Mouse (Mus musculus): ENCODE data around the gene Trmt44. TPM values are rescaled to one million over a fixed set of nuclear protein-coding genes. Genes with fewer than 3 reads are reported as not detected.
"Not testable (repeated sequence)": the region's sequence is repeated elsewhere in the genome, so short reads cannot be mapped to it uniquely, and the experiment has no call there.

Gene Trmt44
- total RNA-seq, 2 experiments from 2014 or later, result 6.3 to 11.2 TPM

DNA sequence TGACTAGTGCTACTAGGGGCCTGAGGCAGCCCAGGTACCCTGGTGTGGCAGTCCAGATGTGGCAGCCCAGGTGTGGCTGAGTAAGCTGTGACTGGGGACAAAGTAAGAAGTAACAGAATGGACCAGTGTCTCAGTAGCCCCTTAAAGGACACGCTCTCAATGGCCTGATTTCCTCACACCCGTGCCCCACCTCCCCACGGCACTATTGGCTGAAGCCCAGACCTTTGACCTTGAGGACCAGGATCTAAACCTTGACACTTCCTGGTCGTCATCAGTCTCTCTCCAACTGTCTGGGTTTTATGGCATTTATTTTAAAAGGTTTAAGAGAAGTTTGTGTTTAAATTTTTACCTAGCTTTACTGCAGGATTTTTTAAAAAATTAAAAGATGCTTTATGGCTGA is 18.0 kb upstream of the Trmt44 start:
- intact Hi-C loops (cut with DNase I), result no loop called here
- DNase-seq (ENCODE audit: low spot score in 2 of 2), result no peak

DNA sequence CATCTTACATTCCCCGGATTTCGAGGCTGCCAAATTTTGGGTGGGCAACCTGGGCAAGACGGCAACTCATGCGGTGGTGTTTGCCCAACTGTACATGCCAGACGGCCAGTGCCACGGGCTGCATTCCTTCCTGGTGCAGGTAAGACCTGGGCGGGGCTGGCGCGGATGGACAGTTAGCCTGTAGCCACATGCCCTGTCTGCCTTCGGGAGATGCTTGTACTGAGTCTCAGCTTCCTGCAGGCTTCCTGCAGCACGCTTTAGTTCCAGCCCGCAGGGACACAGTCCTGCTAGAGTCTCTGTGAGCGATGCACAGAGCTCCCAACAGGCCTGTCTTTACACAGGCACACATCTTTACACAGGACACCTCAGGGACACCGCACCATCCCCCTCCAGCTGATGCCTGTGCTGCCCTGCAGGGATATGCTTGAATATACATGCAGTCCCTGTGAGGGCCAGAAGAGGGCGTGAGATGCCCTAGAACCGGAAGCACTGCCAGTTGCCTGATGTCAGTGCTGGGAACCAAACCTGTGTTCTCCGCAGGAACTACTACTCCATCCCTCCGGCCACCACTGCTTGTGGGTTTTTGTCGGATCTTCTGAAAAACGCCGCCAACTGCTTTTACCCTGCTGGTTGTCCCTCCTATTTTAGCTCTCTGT is 17.3 kb upstream of the Trmt44 start:
- intact Hi-C loops (cut with DNase I), result no loop called here
- DNase-seq (ENCODE audit: low spot score in 2 of 2), result no peak

DNA sequence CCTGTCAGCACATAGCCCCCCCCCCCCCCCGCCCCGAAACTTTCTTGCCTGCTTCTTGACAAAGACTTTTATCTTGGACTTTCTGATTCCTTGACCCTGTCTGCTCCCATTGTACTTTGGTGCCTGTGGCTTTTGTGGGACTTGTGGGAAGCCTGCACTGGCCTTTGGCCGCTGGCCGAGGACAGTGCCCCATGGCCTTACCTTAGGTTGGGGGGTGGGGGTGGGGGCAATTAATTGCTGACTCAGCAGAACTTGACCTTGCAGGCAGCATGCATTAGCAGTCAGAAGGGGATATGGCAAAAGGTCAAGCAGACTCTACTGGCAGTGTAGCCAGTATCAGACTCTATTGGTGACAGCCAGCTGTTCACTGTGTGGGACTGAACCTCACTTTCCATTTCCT is 16.6 kb upstream of the Trmt44 start:
- intact Hi-C loops (cut with DNase I), result no loop called here
- no peak for DNase-seq (ENCODE audit: low spot score in 2 of 2)

DNA sequence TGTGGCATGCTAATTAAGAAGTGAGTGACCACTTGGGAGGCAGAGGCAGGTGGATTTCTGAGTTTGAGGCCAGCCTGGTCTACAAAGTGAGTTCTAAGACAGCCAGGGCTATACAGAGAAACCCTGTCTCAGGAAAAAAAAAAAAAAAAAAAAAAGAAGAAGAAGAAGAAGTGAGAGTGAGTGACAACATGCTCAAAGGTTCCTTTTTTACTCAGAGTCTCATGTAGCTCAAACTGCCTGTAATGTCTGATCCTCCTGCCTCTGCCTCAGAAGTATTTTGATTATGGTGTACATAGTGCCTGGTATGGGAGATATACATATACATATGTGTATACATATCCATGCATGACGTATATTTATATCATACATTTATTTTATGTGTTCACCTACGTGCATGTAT is 9.4 kb upstream of the Trmt44 start:
- DNase-seq (ENCODE audit: low spot score in 2 of 2); intact Hi-C loops (cut with DNase I): not testable (repeated sequence)

DNA sequence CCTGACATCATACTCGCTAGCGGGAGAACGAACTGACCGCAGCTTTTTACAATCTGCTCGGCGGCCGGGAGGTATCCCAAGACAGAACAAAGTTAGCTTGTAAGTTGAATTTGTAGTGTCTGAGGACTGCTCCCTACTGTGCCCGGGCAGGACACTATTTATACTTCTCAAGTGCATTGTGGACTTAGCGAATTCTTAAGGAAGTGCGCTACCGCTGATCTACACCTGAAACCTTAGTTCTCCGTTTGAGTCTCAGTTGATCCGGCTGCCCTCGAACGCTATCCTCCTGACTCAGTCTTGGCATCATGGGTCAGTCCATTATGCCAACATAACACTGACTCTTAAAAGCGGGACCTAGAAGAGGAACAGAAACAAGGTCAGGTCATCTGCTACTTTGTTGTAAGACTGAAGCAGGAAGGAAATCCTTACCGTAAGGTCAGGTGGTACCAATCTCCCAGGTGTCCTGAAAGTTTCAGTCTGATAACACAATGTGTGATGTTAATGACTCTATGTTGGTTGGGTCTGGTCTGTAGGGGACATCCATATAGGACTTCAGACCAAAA is 8.4 kb upstream of the Trmt44 start:
- no peak for DNase-seq (ENCODE audit: low spot score in 2 of 2)
- intact Hi-C loops (cut with DNase I), result loop anchor here (1.0 kb wide), 1 partner anchor 8 kb away; the partner anchor contains the start of gene Trmt44

DNA sequence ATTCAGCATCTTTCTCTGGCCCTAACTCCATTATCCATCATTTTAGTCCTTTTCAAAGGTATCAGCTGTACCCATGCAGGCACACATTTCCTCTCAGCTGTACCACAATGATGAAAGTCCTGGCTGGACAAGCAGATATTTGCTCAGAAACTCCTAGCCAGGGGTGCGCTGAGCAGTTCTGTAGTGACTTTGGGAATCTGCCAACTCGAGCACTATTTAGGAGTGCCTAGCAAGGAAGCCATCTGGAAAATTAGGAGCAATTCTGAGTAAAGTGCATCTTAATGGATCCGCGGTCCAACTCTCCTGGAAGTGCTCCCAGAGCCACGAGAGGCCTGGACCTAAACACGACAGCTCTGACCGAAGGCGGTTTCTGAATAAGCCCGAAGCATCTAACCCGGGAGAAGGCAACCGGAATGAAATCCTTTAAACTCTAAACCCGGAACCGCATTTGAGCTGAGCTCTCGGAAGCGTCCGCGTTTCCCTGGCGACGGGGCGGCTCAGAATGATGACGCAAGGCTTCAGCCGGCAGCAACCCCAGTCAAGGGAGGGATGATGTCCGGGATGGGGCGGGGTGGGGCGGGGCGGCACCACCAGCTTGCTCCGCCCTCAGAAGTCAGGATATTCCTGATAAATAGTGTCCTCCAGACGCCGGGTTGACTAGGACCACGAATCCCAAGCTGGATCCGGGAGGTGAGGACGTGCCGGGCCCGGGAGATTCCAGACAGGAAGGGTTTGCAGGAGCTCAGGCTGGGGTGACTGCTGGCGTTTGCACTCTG is 7.8 kb upstream of the Trmt44 start, which contains the start of gene Acox3:
Gene Acox3 (plus strand): TSS at position 596 of the 776 bp plus-strand sequence.
- intact Hi-C loops (cut with DNase I), result loop anchor here (1.0 kb wide), 1 partner anchor 7 kb away; the partner anchor contains the start of gene Trmt44
- peak; percentile 97 for DNase-seq (ENCODE audit: low spot score in 2 of 2)

DNA sequence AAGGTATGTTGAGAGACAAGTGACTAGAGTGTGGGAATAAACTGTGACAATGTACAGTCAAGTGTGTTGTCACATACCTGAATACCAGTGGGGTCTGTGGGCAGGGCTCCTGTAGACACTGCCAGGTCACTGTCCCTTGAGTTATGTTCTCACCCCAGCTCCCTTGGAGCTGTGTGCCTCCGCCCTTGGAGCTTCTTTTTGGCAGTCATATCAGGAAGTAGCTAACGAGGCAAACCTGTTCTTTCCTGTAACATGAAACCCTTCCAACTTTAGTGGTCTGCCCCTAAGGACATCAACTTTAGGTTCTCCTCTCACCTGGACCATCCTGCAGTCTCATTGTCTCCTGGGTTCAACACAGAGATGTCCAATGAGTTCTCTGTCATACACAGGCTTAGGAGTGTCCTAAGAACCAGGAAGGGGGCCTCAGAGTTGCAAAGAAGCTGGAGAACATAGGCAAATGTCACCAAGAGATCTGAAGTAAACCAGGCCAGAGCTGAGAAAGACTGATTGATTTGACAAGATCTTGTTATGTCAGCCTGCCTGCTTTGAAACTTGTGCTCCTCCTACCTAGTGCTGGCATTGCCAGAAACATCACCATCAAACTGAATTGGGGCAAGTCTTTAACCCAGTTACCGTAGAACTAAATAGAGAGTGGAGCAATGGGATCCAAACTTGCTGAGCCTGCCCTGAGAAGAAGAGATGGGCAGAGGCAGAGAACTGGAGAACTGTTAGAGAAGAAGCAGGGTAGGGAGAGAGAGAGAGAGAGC is 5.5 kb upstream of the Trmt44 start:
- intact Hi-C loops (cut with DNase I), result no loop called here
- no peak for DNase-seq (ENCODE audit: low spot score in 2 of 2)

DNA sequence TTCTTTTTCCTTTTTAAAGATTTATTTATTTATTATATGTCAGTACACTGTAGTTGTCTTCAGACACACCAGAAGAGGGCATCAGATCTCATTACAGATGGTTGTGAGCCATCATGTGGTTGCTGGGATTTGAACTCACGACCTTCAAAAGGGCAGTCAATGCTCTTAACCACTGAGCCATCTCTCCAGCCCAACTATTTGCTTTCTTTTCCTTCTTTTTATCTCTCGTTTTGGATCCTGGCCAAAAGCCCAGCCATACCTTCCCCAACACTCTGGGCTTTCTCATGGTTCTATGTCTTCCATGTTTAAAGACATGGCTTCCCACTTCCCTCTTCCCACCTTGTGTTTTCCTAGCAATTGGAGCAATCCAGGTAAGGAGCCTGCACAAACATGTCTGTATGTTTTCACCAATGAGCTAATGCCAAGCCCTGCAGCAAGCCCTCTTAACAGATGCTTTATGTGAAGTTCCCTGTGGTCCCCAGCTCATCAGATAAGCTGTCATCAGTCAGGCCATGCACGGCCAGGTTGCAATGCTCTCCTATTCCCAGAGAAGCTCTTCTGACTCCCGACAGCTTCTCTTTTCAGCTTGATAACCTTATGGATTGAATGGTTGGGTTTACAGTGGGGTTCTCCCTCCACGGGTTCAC is 4.5 kb upstream of the Trmt44 start:
- intact Hi-C loops (cut with DNase I), result no loop called here
- no peak for DNase-seq (ENCODE audit: low spot score in 2 of 2)

DNA sequence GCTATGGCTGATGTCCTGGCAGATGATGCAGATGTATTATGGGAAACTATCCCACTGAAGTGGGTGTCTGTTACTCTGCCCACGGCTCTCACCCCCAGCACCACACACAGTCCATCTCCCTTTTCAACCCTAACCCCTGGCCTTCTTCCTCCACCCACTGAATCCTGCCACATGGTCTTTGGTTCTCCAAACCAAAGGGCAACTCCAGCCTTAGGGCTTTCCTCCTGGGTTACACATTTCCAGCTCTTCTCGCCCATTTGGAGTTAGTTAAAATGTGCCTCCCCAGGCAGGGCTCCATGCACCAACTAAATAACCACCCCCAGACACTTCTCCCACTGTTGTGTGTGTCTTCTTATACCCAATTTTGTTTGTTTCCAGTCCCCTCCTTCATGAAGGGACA is 3.5 kb upstream of the Trmt44 start:
- intact Hi-C loops (cut with DNase I), result no loop called here
- no peak for DNase-seq (ENCODE audit: low spot score in 2 of 2)

DNA sequence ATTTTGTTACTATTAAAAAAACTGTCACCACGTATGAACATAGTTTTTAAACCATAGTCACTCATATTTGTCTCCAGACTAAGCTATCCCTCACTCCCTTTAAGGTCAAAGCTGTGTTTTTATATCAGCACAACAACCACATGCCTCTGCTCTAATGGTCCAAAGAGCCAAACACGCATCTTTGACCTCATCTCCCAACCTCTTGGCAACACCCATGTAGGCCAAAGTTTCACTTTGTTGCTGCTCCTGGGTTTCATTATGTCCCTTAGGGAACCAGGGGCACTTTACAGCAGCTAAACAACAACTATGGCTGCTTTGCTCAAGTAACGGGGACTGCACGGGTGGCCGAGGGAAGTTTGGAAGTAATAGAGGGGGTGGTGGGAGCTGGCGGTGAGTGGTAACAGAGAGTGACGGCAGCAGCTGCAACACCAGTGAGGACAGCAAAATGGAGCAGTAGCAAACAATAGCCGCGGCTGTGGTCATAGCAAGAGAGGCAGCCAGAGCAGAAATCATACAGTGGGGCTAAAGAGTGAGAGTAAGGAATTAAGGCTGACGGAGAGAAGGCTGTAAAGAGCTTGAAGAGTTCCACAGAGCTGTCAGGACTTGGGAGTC is 1.6 kb upstream of the Trmt44 start:
- intact Hi-C loops (cut with DNase I), result no loop called here
- no peak for DNase-seq (ENCODE audit: low spot score in 2 of 2)

DNA sequence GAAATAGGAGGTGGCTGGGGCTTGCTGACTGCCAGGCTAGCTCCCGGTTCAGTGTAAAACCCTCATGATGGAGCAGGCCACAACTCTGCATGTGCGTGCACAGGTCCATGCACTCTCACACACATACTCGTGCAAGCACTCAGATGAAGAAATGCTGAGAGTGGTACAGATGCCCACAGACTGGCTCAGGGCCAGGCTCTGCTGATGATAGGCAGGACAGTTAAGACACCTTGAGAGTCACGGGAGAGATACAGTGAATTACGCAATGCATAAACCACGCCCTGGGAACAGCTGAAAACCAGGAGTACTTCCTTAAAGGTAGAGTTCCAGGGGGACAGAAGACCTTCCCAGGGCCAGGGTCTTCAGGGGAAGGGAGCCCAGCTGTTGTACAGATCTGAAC is 3.3 kb downstream of the Trmt44 start:
- DNase-seq (ENCODE audit: low spot score in 2 of 2), result no peak
- intact Hi-C loops (cut with DNase I), result no loop called here

DNA sequence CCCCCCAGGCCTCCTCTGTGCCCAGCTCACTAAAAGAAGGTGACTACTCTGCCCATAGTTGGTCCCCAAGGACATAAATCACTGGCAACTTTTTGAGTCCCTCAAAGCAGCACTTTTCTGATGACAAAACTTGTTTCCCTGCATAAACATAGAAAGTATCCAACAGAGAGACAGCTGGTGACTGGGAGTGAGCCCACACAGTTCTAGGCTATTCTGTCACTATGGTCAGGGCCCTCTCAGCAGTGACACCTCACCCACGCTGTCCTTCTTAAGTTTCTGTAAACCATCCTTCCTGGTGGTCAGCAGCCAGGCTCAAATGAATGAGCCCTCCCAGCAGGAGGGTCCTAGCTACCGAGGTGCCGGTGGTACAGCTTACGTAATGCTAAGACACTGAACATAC is 8.2 kb downstream of the Trmt44 start:
- intact Hi-C loops (cut with DNase I), result no loop called here
- DNase-seq (ENCODE audit: low spot score in 2 of 2), result peak in 1 of 2 experiments; percentile 38

DNA sequence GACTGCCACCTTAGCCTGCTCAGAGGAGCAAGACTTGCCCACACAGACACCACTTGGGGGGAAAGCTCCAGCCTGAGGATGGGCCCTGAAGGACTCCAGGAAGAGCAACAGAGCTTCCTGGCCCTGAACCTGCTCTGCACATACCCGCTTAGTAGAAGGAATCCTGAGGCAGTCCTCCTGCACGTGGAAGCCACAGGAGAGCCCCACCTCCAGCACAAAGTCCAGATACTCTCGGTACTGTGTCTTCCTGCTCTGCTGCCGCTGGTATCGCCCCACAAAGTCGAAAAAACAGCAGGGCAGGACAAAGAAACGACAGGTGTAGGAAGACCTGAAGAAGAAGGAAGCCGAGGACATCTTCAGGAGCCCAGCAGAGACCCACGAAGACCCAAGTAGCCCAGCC is 9.7 kb downstream of the Trmt44 start:
- no peak for DNase-seq (ENCODE audit: low spot score in 2 of 2)
- intact Hi-C loops (cut with DNase I), result no loop called here

DNA sequence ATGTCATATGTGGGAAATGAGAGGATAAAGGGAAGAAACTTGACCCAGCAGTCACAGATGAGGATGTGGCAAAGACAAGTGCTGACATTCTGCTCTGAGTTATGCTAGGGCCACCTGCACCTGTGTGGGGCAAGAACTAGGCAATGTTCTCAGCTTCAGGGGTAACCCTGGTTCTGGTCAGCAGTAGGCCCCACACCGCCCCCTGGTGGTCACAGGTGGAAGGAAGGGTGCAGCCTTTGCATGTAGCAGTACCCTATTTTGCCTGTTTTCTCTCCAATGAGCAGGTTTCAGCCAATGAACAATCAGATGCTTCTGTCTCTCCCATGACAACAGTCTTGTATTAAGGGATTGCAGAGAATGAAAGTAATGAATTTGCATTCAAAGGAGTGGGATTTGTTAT is 11.4 kb downstream of the Trmt44 start:
- DNase-seq (ENCODE audit: low spot score in 2 of 2), result peak; percentile 56 to 66
- intact Hi-C loops (cut with DNase I), result loop anchor here (2.0 kb wide), 1 partner anchor 39 kb away; the partner anchor contains the start of gene Cpz

DNA sequence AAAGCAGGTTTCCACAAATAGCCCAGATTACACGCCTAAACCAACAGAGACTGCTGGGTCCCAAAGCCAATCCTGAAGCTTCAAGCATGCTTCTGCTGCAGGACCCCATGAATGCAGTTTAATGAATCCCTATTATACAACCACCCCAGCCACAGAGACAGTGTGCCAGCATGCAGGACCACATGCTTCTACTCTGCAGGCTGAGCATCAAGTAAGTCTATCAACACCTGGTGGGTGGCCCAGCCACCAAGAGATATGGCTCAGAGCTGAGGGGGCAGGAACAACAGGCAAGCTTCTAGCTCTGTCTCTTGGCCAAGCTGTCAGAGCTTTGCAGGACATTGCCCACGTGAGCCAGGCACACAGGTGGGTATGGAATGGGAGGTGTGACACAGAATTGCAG is 12.3 kb downstream of the Trmt44 start:
- DNase-seq (ENCODE audit: low spot score in 2 of 2), result peak; percentile 53 to 59
- intact Hi-C loops (cut with DNase I), result loop anchor here (2.0 kb wide), 1 partner anchor 38 kb away; the partner anchor contains the start of gene Cpz

DNA sequence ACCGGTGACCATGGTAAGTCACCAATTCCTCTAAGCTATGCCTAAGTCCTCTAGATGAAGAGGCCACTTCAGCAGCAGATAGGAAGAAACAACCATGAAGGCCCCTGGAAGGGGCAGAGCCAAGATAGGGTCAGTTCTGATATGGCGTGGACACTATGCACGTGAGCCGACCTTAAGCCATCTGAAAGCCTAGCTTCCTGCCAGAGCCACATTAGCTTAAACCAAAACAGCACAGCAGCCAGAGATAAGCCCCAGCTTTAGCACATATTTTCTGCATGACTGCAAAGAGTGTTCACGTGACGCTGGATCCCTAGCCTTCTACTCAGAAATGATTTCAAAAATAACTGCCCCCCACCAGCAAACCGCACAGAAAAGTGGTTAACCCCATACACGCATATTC is 15.4 kb downstream of the Trmt44 start:
- DNase-seq (ENCODE audit: low spot score in 2 of 2), result no peak
- intact Hi-C loops (cut with DNase I), result no loop called here

DNA sequence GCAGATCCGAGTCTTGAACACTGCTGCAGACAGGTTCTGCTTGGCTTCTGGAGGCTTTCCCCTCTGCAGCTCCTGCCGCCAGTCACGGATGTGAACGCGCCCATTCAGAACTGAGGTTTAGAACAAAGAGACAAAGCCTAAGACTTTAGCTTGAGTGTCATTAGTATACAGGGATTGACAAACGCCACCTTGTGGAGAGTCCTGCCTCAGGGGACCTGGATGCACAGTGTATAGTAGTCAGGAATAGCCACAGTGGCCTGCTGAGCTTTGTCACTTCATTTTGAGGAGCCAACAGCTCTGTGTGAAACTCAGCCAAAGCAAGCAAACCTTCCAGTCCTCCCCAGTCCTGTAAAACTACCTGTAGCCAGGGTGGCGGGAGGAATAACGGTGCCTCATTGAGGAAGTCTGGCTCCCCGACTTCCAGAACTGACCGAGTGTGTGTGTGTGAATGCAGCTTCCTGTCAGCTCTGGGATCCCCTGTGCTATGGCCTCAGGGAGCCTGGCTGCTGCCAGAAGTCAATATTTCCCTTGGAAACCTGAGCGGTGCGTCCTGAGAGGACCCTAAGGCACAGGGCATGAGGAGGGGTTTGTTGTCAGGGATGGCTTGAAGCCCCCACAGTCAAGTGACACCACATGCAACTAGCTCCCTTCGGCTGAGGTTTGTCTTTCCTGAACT is 16.8 kb downstream of the Trmt44 start:
- DNase-seq (ENCODE audit: low spot score in 2 of 2), result no peak
- intact Hi-C loops (cut with DNase I), result no loop called here

DNA sequence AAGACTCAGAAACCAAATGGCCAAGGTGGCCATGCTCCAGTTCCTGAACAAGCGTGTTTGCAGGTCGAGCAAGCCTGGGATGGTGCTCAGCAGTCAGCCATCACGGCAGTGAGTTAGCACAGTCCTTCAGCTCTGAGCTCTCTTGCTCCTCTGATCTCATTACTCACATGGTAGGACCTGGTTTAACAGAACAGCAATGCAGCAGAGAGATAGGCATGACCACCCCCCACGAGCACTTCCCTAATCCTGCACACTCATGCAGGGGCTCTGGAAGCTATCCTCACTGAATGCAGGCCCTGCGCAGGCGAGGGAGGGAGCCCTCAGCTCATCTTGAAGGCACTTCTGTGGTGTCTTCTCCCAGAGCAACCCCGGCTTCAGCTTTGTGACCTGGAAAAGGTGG is 18.5 kb downstream of the Trmt44 start:
- intact Hi-C loops (cut with DNase I), result no loop called here
- DNase-seq (ENCODE audit: low spot score in 2 of 2), result no peak

Measured in left cerebral cortex, postnatal 36 days (tissue).